Mouse (Mus musculus): ENCODE measurements around the gene Sh3bp4.

The Sh3bp4 gene

GRCm38 (mm10) chr1:89184839-89185238 is 114.6 kb downstream of the Sh3bp4 start:
- no peak for DNase-seq (ENCODE audit: low read depth, low spot score)

- DNase-seq (ENCODE audit: low read depth, low spot score): no peak
These were observed 117.2 kb downstream of the Sh3bp4 start for GRCm38 (mm10) chr1:89187441-89187840.

- no peak for DNase-seq (ENCODE audit: low read depth, low spot score)
These were observed 117.9 kb downstream of the Sh3bp4 start for GRCm38 (mm10) chr1:89188091-89188490.

- no peak for DNase-seq (ENCODE audit: low read depth, low spot score)
These were observed 119.0 kb downstream of the Sh3bp4 start for GRCm38 (mm10) chr1:89189204-89189603.

- no peak for DNase-seq (ENCODE audit: low read depth, low spot score)
These were observed 120.4 kb downstream of the Sh3bp4 start for GRCm38 (mm10) chr1:89190621-89191020.

GRCm38 (mm10) chr1:89191127-89191740 is 121.0 kb downstream of the Sh3bp4 start:
- DNase-seq (ENCODE audit: low read depth, low spot score): peak; percentile 87

- DNase-seq (ENCODE audit: low read depth, low spot score): no peak
These were observed 122.5 kb downstream of the Sh3bp4 start for GRCm38 (mm10) chr1:89192536-89193220.

GRCm38 (mm10) chr1:89193576-89193975 is 123.4 kb downstream of the Sh3bp4 start:
- DNase-seq (ENCODE audit: low read depth, low spot score): no peak

- DNase-seq (ENCODE audit: low read depth, low spot score): peak; percentile 84
These were observed 125.9 kb downstream of the Sh3bp4 start for GRCm38 (mm10) chr1:89195827-89196712.
